Mouse (Mus musculus): ENCODE measurements around the gene Spryd7.
"Not testable (repeated sequence)": the region's sequence is repeated elsewhere in the genome, so short reads cannot be mapped to it uniquely, and the experiment has no call there.

Spryd7 gene

DNA sequence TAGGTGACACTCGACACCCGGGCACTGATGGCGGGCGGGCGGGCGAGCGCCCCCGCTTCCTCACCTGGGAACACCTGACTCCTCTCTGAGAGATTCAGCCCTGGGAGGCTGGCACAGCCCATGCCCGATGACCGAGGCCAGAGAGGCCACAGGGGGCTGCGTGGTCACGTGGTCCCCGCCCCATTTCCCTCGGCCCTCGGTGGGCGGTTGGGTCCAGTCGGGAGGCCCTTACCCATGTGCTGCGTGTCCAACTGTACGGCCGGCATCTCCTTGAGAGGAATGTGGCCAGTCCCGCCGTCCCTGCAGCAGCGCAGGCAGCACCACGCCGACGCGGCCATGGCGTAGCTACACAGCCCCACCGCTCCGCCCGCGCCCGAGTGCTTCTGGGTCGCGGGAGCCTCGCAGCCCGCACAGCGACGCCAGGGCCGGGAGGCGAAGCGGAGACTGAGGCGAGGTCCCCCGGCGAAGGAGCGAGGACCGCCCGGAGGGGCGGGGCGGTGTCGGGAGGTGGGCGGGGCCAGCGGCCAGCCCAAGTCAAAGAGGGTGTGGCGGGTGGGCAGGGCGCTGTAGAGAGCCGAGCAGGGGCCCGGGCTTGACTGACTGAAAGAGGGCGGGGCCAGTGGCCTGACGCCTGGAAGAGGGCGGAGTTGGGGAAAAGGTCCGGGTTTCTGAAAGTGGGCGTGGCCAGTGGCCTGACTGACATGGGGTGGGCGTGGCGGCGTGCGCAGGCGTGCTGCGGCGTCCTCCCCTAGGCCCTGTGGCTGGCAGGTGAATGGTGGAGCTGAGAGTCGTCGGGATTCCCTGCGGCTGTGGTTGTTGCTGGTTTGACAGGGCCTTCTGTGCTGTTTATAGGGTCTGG is at the start of gene Spryd7:
TSS of gene Spryd7 (minus strand) at position 598 of the 859 bp plus-strand sequence.
- DNase-seq (ENCODE audit: low spot score in 2 of 2): peak; percentile 96 to 97

DNA sequence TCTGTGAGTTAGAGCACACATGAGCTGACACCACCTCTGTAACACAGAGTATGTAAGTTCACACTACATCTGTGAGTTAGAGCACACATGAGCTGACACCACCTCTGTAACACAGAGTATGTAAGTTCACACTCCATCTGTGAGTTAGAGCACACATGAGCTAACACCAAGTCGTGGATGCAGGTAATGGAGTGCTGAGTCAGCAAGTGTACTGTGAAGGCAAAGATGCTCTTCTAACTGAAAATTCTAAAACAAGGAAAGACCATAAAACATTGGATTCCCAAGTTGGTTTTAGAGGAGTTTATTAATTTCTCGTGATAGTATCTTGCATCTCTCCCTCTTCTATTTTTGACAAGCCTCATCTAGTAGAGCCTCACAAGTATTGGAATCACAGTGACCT is 49.4 kb upstream of the Spryd7 start:
- not testable (repeated sequence) for DNase-seq (ENCODE audit: low spot score in 2 of 2)

DNA sequence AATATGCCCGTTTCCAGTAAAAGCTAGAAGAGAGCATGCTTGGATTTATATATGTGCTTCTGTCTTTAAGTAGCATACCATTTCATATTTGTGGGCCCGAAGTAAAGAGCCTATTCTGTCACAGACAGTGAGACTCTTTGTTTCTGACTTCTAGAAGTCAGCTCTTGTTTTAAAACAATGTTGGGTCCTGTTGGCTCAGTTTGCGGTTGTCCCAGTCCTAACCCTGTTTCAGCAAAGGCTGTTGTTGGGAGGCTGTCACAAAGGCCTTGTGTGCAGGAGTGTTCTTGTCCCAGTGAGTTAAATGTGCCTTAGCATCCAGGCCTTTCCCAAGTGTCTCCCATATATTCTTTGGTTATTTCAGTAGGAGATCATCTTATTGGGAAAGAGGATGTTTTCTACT is 47.4 kb upstream of the Spryd7 start:
- DNase-seq (ENCODE audit: low spot score in 2 of 2): no peak

DNA sequence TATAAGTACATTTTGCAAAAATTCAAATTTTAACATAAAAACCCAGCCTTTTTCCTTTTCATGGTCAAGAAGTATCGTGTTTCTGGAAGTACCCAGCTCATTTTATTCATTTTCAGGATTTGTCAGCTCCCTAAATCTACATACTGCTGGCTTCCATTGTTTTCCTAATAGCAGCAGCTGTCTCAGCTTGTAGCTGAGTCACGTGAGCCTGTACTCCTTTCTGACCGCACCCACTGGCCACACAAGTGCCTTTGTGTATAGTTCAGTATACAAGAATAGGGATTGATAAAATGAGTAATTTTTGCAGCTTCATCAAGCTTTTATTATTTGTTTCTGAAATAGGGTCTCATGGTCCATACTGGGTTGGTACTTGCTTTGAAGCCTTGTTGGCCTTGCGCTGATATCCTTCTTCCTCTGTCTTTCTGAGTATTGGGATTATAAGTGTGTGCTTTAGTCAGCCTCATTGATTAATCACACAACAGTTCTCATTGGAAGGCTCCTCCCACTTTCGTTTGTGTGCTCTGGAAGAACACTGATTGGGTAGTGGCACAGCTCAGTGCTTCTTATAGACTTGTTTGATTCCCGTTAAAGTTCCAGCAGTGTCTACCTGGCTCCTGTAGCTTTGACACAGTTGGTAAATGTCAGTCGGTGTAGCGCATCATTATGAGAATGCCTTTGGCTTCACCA is 46.5 kb upstream of the Spryd7 start:
- DNase-seq (ENCODE audit: low spot score in 2 of 2): no peak

DNA sequence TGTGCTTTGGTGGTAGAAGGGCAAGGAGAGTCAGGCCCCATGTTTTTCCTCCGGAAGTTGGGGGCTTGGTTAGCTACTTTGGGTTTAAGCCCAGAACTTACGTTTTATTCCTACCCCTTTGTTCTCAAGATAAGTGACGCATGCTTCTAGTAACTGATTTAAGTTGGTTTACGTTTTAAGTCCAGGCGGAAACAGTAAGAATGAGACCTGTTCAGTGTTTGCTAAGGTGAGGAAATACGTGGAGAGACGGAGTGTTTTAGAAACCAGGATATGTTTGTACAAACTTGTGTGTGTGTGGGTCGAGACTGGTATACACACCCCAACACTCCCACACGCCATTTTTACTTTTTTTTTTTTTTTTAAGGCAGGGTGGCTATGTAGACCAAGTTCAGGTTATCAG is 44.7 kb upstream of the Spryd7 start:
- DNase-seq (ENCODE audit: low spot score in 2 of 2): no peak

DNA sequence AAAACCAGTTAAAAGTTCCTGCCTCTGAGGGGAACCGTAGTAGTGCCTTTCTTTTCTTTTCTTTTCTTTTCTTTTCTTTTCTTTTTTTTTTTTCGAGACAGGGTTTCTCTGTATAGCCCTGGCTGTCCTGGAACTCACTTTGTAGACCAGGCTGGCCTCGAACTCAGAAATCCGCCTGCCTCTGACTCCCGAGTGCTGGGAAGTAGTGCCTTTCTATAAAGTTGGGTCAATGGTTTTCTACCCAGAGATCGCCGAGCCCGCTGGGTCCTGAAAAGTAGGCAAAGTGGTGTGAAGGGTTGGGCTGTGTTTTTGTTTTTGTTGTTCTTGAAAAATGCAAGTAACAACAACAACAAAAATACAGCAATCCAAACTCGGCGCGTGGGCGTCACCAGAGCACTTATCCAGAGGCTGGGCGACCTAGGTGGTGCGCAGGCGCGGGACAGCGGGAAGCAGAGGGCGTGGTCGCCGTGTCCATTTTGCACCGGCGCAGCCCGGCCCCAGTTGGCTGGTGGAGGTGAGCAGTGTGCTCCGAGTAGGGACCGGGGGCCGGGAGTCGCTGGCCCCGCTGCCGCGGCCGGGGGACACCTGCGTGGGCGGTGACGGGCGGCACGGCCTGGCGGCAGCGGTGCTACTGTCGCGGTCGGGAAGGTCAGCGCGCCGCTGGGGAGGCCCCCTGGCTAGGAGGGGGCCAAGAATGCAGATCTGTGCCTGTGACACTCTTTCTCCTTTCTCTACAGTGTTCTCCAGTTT is 42.5 kb upstream of the Spryd7 start:
- DNase-seq (ENCODE audit: low spot score in 2 of 2): peak; percentile 84 to 86

DNA sequence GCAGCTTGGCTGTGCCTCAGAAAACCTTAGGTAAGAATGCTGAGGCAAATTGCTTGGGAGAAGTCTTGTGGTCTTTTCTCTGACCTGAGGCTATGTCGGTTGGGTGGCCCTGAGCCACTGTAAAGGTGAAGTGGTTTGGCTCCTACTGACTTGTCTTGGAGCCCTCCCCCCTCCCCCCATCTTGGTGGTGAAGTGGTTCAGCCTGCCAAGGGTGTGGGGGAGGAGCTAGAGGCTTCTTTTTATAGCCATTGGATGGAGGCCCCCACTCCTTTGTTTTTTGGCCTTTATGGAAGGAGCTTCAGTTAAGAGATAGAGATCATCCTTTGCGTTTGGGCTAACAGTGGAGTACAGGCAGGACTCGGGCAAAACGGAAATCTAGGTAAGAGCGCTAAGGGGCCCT is 41.3 kb upstream of the Spryd7 start, which contains the start of gene Trim13:
TSS of gene Trim13 (plus strand) at position 280 of the 400 bp plus-strand sequence.
- no peak for DNase-seq (ENCODE audit: low spot score in 2 of 2)

DNA sequence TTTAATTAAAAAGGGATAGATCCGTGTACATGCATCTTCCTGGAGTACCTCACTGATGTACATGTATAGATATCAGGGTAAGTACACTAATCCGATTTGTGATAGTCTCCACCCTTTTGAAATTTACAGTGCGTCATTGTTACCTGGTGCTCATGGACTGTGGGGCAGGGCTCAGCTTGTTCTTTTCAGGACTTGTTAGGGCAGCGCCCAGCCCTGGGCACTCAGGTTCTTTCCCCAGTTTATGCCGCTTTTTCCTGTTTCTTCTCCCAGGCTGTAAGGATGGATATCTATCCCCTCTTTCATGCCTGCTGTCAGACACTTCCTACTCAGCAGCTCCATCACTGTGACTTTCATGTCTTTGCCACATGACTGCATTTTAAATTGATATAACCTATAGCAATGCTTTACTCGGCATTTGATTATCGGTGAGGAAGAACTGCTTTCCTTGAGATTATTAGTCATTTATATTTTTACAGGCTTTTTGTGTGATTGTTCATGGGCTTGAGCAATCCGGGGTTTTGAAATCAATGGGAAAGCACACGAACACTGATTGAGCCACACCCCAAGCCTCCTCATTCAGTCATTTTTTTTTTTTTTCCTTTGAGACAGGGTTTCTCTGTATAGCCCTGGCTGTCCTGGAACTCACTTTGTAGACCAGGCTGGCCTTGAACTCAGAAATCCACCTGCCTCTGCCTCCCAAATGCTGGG is 40.2 kb upstream of the Spryd7 start:
- no peak for DNase-seq (ENCODE audit: low spot score in 2 of 2)

DNA sequence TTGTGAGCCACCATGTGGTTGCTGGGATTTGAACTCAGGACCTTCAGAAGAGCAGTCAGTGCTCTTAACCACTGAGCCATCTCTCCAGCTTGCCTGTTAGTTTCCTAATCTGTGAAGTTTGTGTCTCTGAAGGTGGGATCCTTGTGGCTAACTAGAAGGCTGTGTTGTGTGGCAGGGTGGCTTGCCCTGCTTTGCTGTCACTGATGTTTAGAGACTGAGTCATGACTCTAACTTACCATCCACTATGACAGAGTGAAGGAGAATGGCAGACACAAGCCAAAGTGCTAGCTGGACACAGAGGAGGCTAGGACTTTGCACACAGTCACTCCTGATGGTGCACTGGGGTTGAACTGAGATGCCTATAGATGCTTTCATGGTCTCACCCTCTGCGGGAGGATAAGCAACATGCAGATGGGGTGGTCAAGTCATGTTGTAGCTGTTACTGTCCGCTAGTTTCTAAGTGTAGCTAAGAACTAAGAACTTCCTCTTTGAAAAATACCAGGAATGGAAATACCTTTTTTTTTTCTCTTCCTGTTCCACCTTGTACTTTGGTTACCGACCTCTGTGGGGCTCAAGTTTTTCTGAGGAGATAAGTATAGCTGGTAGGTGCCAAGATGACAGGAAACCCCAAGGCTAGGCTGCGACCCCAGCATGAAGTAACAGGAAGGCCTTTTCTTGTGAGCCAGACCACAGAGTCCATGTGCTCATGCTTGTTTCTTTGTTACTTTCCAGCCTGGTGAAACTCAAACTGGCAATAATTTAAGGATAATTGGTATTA is 32.8 kb upstream of the Spryd7 start:
- DNase-seq (ENCODE audit: low spot score in 2 of 2): no peak

DNA sequence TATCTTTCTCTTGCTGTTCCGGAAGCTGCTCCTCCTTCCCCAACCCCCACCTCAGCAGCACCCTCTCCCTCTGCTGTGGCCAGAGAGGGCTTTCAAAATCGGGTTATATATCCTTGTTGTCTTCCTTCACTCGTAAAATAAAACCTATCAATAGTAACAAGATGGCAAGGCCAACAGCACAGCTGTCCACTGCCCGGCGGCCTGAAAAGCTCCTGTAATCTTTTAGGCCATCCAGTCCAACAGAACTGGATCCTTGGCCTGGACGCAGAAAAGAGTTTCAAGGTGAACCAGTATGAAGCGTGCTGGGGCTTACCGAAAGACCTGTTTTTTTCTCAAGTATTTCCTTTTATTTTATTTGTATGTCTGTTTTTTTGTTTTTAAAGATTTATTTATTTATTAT is 19.3 kb upstream of the Spryd7 start:
- DNase-seq (ENCODE audit: low spot score in 2 of 2): no peak

DNA sequence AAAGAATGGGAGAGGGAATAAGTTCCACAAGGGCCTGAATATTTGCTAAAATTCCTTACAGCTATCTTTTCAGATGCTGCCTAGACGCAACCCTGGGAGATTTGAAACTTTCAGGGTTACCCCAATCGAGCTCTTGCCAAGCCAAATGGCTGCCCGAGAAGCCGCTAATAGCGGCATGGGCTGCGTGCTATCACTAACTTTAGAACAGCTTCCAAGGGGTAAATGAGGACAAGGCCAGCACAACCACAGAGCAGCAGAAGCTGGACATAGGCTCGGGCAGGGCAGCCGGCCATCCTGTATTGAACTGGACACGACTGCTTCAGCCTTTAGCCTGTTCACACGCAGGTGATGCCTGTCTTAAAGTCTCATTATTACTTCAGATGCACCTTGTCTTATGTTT is 18.4 kb upstream of the Spryd7 start:
- no peak for DNase-seq (ENCODE audit: low spot score in 2 of 2)

DNA sequence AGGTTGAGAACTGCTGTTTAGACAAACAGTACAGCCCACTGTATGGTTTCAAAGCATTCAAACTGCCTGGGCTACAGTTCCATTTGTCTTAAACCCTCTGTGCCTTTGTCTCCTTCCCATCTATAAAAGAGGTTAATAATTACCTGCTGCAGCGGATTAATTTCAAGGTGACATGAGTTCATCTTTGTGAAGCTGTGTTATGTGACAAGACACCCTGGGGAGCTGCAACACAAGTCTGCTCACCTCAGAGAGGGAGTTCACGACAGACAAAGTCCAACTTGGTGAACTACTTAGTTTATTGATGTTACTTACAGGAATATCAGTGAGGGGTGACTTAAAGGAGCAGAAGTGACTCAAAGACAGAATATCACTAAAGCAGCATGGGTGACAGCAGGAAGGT is 15.4 kb upstream of the Spryd7 start:
- no peak for DNase-seq (ENCODE audit: low spot score in 2 of 2)

DNA sequence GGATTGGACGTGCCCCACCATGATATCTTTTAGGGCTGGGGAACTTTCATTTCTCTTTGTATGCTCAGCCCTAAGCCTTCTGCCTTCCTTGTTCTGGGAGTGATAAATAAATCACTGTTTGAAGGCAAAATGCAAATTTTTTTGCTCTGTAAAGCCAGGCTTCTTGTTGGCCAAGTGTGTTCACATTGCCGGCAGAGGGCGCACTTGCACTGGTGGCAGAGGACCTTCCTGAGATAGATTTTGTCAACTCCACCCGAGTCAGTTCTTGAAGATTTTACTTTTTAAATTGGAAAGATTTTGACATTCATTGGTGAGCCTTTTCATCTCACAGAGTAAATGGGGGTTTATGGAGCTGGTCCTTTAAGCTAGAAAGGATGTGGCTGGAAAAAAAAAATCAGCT is 14.7 kb upstream of the Spryd7 start:
- peak; percentile 50 to 70 for DNase-seq (ENCODE audit: low spot score in 2 of 2)

DNA sequence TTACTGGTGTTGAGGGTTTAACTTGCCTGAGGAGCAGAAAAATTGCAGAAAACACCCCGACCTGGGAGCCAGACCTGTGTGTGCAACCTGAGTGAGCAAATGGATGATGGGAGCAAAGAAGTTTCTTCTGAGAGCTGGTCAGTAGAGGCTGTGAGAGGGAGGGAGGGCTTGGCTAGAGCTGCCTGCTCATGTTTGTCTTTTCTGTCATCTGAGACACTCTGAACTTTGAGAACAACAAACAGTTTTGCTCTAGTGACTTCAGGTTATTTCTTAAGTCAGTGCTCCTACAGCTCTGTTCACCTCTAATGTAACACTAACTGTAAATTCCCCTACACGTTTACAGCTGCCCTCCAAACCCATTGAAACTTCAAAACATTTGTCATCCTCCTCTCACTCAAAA is 12.7 kb upstream of the Spryd7 start:
- DNase-seq (ENCODE audit: low spot score in 2 of 2): no peak

DNA sequence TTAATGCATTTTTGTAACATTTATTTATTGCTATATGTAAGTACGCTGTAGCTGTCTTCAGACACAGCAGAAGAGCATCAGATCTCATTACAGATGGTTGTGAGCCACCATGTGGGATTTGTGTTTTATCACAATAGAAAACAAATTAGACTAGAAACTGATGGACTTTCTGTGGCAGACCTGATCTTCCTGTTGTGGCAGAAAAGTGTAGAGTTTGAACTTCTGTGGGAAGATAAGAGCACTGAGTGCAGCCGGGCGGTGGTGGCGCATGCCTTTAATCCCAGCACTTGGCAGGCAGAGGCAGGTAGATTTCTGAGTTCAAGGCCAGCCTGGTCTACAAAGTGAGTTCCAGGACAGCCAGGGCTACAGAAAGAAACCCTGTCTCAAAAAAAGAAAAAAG is 9.5 kb upstream of the Spryd7 start:
- not testable (repeated sequence) for DNase-seq (ENCODE audit: low spot score in 2 of 2)

DNA sequence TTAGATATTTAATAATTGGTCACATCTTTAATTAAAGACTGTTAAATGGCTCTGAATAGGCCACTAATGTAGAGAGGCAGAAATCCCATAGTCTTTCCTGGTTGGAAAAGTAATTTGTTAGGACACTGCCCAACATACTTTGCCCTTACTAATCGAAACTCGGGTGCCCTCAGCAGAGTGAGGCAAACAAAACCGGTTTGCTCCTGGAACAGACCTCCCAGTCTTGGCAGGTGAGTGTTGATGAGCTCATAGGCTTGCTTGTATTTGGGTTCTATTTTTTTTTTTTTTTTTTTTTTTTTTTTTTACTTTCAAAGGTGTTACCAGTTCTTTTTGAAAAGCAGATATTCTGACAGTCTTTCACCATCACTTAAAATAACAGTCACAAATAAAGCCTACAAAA is 3.2 kb upstream of the Spryd7 start:
- DNase-seq (ENCODE audit: low spot score in 2 of 2): no peak

DNA sequence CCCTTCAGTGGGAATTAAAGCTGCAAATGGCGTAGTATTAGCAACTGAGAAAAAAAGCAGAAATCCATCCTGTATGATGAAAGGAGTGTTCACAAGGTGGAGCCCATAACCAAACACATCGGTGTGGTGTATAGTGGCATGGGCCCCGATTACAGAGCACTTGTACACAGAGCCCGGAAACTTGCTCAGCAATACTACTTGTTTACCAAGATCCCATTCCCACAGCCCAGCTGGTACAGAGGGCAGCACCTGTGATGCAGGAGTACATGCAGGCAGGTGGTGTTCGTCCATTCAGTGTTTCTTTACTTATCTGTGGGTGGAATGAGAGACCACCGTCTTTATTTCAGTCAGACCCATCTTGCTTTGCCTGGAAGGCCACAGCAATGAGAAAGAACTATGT is 2.2 kb upstream of the Spryd7 start:
- no peak for DNase-seq (ENCODE audit: low spot score in 2 of 2)

DNA sequence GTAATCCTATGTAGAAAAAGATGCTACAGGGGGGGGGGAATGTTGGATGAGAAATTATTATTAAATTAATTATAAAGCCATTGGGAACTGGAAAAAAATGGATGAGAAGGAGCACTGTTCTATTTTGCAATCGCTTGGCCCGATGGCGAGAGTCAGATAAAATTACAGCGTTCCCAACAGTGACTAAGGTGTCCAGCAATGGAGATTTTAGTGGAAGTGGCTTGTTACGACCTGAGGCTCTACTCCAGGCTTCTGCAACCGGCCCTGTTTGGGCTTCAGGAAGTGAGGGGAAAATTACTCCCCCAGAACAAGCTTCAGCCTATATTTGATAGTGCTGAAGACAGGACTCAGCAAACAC is 776 bp downstream of the Spryd7 start:
- DNase-seq (ENCODE audit: low spot score in 2 of 2): no peak

DNA sequence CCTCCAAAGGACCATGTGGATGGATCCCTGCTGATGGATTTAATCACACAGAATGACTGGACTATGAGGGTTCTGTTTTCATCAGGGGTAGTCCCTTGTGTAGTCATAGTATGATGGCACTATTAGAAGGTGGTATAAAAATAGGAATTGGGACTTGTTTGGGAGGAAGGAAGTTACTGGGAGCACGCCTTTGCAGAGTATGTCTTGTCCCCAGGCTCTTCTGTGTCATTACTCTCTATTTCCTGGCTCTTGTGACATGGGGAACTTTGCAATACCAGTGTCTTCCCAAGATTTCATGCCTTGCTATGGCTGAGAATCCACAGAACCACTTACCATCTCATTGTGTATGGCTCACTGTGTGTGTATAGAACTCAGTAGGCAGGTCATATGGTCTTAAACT is 8.1 kb downstream of the Spryd7 start:
- DNase-seq (ENCODE audit: low spot score in 2 of 2): no peak

DNA sequence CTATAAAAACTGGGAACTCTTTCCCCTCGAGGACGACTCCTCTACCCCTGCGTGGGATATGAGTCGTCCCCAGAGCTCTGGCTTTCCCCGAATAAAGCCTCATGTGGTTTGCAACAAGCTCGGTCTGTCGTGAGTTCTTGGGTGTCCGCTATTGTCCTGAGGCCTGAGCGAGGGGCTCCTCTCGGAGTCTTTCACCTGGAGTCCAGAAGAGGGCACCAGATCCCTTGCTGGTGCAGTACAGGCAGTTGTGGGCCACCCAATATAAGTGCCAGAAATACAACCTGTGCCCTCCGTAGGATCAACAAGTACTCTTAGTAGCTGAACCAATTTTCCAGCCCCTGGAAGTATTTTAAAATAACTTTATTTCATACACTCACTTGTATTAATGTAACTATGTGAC is 18.9 kb downstream of the Spryd7 start:
- not testable (repeated sequence) for DNase-seq (ENCODE audit: low spot score in 2 of 2)

DNA sequence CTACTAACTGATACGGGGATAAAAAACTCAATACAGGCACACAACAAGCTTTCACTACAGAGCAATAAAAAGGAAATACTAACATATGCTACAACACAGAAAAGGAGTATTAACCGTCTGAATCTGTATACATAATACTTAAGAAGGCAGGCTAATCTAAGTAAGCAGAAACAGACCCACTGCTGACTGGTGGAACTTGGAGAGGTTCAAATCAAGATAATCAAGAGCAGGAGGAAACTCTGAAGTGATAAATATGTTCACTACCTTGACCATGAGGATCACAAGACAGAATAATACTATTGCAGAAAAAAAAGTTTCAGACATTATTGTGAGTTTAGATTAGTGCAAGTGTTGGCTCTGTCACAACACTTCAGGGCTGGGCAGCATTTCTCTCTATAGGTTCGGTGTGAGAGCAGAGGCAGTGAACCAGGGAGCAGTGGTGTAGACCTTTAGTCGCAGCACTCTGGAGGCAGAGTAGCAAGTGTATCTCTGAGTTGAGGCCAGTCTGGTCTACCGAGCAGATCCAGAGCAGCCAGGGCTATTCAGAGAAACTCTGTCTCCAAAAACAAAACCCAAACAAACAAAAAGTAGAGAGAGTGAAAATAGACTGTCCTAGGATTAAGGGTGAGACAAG is 19.9 kb downstream of the Spryd7 start:
- no peak for DNase-seq (ENCODE audit: low spot score in 2 of 2)

Data from right cerebral cortex, postnatal 36 days (tissue).